Mouse (Mus musculus): ENCODE data around the gene Trp53tg5. TPM values are rescaled to one million over a fixed set of nuclear protein-coding genes. Genes with fewer than 3 reads are reported as not detected.

The Trp53tg5 gene
- not detected in 2 replicates for polyA plus RNA-seq (2012; ENCODE audit: low replicate concordance)

DNA sequence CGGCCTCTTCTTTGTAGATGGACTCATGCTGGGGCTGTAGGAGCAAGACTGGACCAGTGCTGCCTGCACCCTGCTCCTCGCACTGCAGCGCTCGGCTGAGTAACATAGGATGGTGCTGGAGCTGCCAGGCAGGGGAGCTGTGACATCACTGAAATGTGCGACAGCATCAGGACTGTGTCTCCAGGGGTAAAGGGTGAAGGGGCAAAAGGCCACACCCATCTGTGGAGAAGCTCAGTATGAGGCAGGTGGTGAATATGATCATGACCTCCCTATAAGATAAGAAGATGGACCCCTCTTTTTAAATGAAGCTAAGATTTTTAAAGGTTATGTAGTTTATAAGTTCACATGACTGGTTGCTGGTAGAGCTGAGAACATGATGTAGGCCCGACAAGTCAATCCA lies at the start of gene Trp53tg5:
Gene Trp53tg5 (minus strand): TSS at position 101 of the 400 bp plus-strand sequence.

DNA sequence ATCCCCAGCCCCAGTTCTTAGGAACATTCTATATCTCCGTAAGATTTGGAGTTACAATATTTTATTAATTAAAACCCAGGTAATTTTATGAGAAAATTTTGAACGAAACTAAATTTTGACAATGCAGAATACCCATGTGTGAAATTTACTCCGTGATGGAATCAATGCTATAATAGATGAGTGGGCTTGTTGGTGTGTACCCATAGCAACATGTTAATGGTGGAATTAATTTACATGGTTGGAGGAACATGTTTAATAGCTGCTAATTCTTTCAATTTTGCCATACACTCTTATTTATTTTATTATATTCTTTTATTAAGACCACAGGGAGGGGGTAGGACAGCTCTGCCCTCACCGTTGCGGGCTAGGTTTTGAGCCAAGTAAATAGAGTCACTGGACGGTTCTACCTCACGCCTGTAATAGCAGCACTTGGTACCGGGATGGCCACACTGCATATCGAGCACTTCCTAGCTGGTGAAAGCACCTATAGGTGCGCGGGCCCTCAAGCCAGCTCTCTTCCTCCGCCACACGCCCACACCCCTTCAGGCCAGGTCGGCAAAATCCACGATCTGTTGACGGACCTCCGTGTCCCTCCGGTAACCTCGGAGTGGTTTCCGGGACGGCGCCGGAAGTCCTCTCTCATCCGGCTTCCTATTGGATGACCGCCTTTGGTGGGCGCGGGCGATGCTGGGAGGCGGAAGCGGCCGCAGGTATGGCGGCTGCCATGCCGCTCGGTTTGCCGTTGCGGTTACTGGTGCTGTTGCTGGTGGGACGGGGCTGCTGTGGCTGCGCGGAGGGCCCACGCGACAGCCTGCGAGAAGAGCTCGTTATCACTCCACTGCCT lies 23.5 kb upstream of the Trp53tg5 start, which contains the start of gene Pigt:
Gene Pigt (plus strand): TSS at position 674 of the 844 bp plus-strand sequence.

DNA sequence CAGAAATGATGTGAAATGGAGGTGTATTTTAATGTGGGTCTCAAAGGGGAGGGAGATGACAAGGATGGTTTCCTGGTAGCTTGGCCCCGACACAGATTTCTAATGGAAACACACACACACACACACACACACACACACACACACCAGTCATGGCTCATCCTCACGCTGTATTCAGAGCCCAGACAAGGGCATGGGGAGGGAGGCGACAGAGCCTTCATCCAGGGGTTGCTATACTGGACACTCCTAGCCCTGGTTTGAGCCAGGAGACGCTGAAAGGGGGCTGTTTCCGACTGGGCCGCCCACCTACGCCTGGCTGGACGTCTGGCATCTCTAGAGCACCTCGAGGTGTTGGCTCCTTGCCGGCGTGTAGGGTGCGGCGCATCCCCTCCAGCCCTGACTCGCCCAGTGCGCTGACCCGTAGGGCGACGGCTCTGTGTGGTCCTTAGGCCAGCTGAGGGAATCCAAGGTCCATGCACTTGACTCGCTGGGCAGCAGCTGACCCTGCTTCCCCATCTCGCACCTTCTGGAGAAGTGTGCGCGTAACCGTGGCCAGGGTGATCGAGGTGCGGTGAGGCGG lies 12.2 kb upstream of the Trp53tg5 start, which contains the start of gene Dbndd2:
Gene Dbndd2 (plus strand): TSS at position 426 of the 577 bp plus-strand sequence.

DNA sequence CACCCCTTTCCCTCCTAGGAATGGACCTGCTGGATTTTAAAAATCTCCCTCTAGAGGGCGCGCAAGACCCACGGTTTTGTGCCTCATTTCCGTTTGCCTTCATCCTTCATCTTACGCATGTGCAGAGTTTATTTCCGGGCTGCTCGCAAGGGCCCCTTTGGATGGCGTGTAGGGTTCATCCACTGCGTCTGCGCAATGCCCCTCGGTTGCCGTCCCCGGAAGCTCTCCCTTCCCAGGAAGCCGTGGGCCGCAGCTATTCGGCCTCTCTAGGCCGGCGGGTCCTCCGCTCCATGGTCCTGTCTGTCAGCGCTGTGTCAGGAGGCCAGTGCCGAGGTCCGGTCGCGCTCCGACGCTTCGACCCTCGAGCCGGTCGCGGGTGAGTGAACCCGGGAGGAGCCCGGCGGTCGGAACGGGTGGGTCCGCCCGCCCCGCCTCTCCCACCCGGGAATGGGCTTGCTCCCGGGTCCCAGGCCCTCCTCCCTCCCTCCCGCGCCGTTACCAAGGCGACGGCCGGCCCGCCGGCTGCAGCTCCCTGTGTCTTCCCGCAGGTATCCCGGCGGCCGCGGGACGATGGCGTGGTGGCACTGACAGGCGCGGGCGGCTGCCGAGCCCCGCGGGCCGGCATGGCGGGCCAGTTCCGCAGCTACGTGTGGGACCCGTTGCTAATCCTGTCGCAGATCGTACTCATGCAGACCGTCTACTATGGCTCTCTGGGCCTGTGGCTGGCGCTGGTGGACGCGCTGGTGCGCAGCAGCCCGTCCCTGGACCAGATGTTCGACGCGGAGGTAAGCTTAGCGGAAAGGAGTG lies 12.6 kb downstream of the Trp53tg5 start, which contains the start of gene Gm20458:
Gene Gm20458 (plus strand): TSS at position 223 of the 807 bp plus-strand sequence.

DNA sequence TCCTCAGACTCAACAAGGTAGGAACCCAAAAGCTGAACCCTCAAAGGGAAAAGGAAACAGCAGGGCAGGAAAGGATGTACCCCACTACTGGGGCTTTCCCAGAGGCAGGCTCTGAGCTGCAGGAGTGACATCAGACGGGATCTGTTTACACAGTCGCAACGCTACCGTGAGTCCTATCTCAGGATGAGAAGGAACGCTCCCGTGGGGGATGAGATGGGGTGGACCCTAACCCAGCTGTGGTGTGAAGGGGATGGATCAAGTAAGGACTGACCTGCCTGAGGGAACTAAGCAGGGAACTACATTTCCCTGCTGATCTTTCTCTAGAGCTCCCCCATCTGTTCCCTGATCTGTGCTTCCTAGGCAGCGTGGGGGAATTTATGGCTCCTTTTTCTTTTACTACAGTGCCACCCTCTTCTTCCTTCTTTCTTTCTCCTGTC lies 16.6 kb downstream of the Trp53tg5 start, which contains the start of gene Sys1:
Gene Sys1 (plus strand): TSS at position 101 of the 437 bp plus-strand sequence.

DNA sequence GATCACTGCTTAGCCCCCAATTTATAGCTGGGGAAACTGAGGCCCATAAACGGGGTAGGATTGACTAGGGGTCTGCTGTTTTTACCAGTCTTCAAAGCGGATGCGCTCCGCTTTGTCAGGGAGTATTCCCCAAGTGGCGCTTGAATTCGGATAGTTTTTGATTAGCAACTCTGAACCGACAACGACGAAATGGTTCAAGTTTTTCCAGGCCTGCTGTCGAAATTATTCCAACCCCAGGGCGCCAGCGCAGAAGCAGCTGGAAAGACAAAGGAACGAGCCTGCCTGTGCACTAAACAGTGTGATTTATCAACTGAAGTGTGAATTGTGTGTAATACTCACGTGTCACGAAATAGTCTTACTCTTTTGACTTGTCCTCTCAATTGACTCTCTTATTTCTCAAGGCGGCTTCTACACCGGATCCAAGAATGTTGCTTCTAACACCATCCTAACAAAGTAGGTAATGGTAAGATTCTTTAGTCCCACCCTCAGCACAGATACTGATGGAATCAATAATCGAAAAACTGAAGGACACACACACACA lies 30.0 kb downstream of the Trp53tg5 start, which contains the start of gene Sdc4:
Gene Sdc4 (minus strand): TSS at position 428 of the 541 bp plus-strand sequence.

Other genes with a start within 250 kb of the Trp53tg5 start
- not detected in 2 replicates for gene Svs2, start 235.3 kb downstream of the Trp53tg5 start, polyA plus RNA-seq (2012; ENCODE audit: low replicate concordance)
- gene Svs3b, start 217.1 kb downstream of the Trp53tg5 start, polyA plus RNA-seq (2012; ENCODE audit: low replicate concordance) = not detected in 2 replicates
- gene Svs4, start 195.3 kb downstream of the Trp53tg5 start, polyA plus RNA-seq (2012; ENCODE audit: low replicate concordance) = not detected in 2 replicates
- gene Svs3a, start 184.5 kb downstream of the Trp53tg5 start, polyA plus RNA-seq (2012; ENCODE audit: low replicate concordance) = not detected in 2 replicates
- not detected in 2 replicates for gene Svs6, start 157.0 kb downstream of the Trp53tg5 start, polyA plus RNA-seq (2012; ENCODE audit: low replicate concordance)
- gene Svs5, start 141.0 kb downstream of the Trp53tg5 start, polyA plus RNA-seq (2012; ENCODE audit: low replicate concordance) = not detected in 2 replicates
- gene Slpi, start 84.6 kb downstream of the Trp53tg5 start, polyA plus RNA-seq (2012; ENCODE audit: low replicate concordance) = 5.2 and 16.4 TPM in 2 replicates
- 0.09 and 0.25 TPM in 2 replicates for gene Rbpjl, start 70.6 kb downstream of the Trp53tg5 start, polyA plus RNA-seq (2012; ENCODE audit: low replicate concordance)
- 0.07 TPM in 1 of 2 replicates, not detected in the other for gene Matn4, start 68.6 kb downstream of the Trp53tg5 start, polyA plus RNA-seq (2012; ENCODE audit: low replicate concordance)
- gene Sdc4, start 29.8 kb downstream of the Trp53tg5 start, polyA plus RNA-seq (2012; ENCODE audit: low replicate concordance) = 1.4 and 10.9 TPM in 2 replicates
- gene Sys1, start 16.8 kb downstream of the Trp53tg5 start, polyA plus RNA-seq (2012; ENCODE audit: low replicate concordance) = 222 and 239 TPM in 2 replicates
- 0.17 and 0.94 TPM in 2 replicates for gene Gm20458, start 12.8 kb downstream of the Trp53tg5 start, polyA plus RNA-seq (2012; ENCODE audit: low replicate concordance)
- 15.3 and 25.0 TPM in 2 replicates for gene Dbndd2, start 12.4 kb upstream of the Trp53tg5 start, polyA plus RNA-seq (2012; ENCODE audit: low replicate concordance)
- gene Pigt, start 23.8 kb upstream of the Trp53tg5 start, polyA plus RNA-seq (2012; ENCODE audit: low replicate concordance) = 173 and 257 TPM in 2 replicates
- gene Wfdc2, start 88.7 kb upstream of the Trp53tg5 start, polyA plus RNA-seq (2012; ENCODE audit: low replicate concordance) = not detected in 2 replicates
- not detected in 2 replicates for gene Spint3, start 99.7 kb upstream of the Trp53tg5 start, polyA plus RNA-seq (2012; ENCODE audit: low replicate concordance)
- gene Wfdc6a, start 111.7 kb upstream of the Trp53tg5 start, polyA plus RNA-seq (2012; ENCODE audit: low replicate concordance) = not detected in 2 replicates
- gene Eppin, start 119.9 kb upstream of the Trp53tg5 start, polyA plus RNA-seq (2012; ENCODE audit: low replicate concordance) = not detected in 2 replicates
- not detected in 2 replicates for gene Wfdc6b, start 139.8 kb upstream of the Trp53tg5 start, polyA plus RNA-seq (2012; ENCODE audit: low replicate concordance)
- not detected in 2 replicates for gene Wfdc8, start 139.9 kb upstream of the Trp53tg5 start, polyA plus RNA-seq (2012; ENCODE audit: low replicate concordance)
- gene Wfdc16, start 165.1 kb upstream of the Trp53tg5 start, polyA plus RNA-seq (2012; ENCODE audit: low replicate concordance) = not detected in 2 replicates
- gene Wfdc10, start 182.3 kb upstream of the Trp53tg5 start, polyA plus RNA-seq (2012; ENCODE audit: low replicate concordance) = not detected in 2 replicates
- gene Wfdc9, start 182.9 kb upstream of the Trp53tg5 start, polyA plus RNA-seq (2012; ENCODE audit: low replicate concordance) = not detected in 2 replicates
- gene Wfdc11, start 200.4 kb upstream of the Trp53tg5 start, polyA plus RNA-seq (2012; ENCODE audit: low replicate concordance) = not detected in 2 replicates
- not detected in 2 replicates for gene Wfdc13, start 211.4 kb upstream of the Trp53tg5 start, polyA plus RNA-seq (2012; ENCODE audit: low replicate concordance)
- not detected in 2 replicates for gene Spint4, start 224.8 kb upstream of the Trp53tg5 start, polyA plus RNA-seq (2012; ENCODE audit: low replicate concordance)
- not detected in 2 replicates for gene Spint5, start 241.6 kb upstream of the Trp53tg5 start, polyA plus RNA-seq (2012; ENCODE audit: low replicate concordance)

All from leukemia stem cell, adult 10-12 weeks (primary cell).